Mouse (Mus musculus) brain, embryonic 14.5 days (tissue): ENCODE data around the gene Usp2. TPM values are rescaled to one million over a fixed set of nuclear protein-coding genes. Genes with fewer than 3 reads are reported as not detected.

Source experiments
- DNase-seq: peaks from one replicate; pipeline ENCODE4 v3.0.0-alpha.2; 2011; ENCODE audit warnings: low read depth
- CTCF ChIP-seq: fragments of 200-500 bp; IDR thresholded peaks from 2 replicates; pipeline ENCODE4 v1.5.1; 2012; ENCODE audit warnings: inconsistent platforms, mild to moderate bottlenecking, moderate library complexity, borderline replicate concordance; ENCODE audit not compliant: insufficient read depth, insufficient read length; ENCODE audit errors: extremely low read depth
- POLR2A ChIP-seq: fragments of 200-500 bp; IDR thresholded peaks from 2 replicates; pipeline ENCODE4 v1.6.1; 2012; ENCODE audit warnings: mild to moderate bottlenecking, inconsistent platforms, borderline replicate concordance; ENCODE audit not compliant: poor library complexity, insufficient read depth, insufficient read length, severe bottlenecking; ENCODE audit errors: extremely low read depth
- polyA plus RNA-seq: library from polyadenylated mRNA; depleted of rRNA; stranded (reverse); fragments of >200 nt; gene quantifications from 2 replicates; pipeline ENCODE4 v1.2.3, GENCODE M21; 2012; rRNA removed

Gene Usp2
- 2.0 and 4.0 TPM in 2 replicates for polyA plus RNA-seq

- DNase-seq: peak; percentile 99
- TF ChIP-seq CTCF: peak; percentile 77
- no peak for TF ChIP-seq POLR2A
Measured at GRCm38 (mm10) chr9:44066785-44067225, at the start of gene Usp2. Gene Usp2 (plus strand): TSS chr9:44067021.

GRCm38 (mm10) chr9:44017846-44018245, 49.0 kb upstream of the Usp2 start:
- TF ChIP-seq CTCF (no peak), POLR2A (no peak)
- no peak for DNase-seq

- DNase-seq: no peak
- TF ChIP-seq POLR2A (no peak), CTCF (no peak)
Measured at GRCm38 (mm10) chr9:44020001-44020400, 46.8 kb upstream of the Usp2 start.

- no peak for TF ChIP-seq POLR2A
- no peak for TF ChIP-seq CTCF
- no peak for DNase-seq
Measured at GRCm38 (mm10) chr9:44022100-44022847, 44.5 kb upstream of the Usp2 start.

GRCm38 (mm10) chr9:44024096-44024495, 42.7 kb upstream of the Usp2 start:
- TF ChIP-seq CTCF: no peak
- no peak for TF ChIP-seq POLR2A
- no peak for DNase-seq

GRCm38 (mm10) chr9:44029580-44030236, 37.1 kb upstream of the Usp2 start:
- TF ChIP-seq CTCF (no peak), POLR2A (no peak)
- no peak for DNase-seq

- TF ChIP-seq POLR2A (no peak), CTCF (no peak)
- DNase-seq: no peak
Measured at GRCm38 (mm10) chr9:44030646-44031045, 36.2 kb upstream of the Usp2 start.

- TF ChIP-seq CTCF (no peak), POLR2A (no peak)
- DNase-seq: no peak
Measured at GRCm38 (mm10) chr9:44031079-44031478, 35.7 kb upstream of the Usp2 start.

- no peak for TF ChIP-seq POLR2A
- no peak for TF ChIP-seq CTCF
- DNase-seq: no peak
Measured at GRCm38 (mm10) chr9:44031946-44032345, 34.9 kb upstream of the Usp2 start.

GRCm38 (mm10) chr9:44033317-44033716, 33.5 kb upstream of the Usp2 start:
- DNase-seq: no peak
- TF ChIP-seq POLR2A: no peak
- TF ChIP-seq CTCF: no peak

GRCm38 (mm10) chr9:44033957-44034727, 32.7 kb upstream of the Usp2 start:
- DNase-seq: no peak
- TF ChIP-seq CTCF: no peak
- TF ChIP-seq POLR2A: no peak

GRCm38 (mm10) chr9:44037106-44037505, 29.7 kb upstream of the Usp2 start:
- TF ChIP-seq CTCF (no peak), POLR2A (no peak)
- no peak for DNase-seq
